Mouse (Mus musculus) stomach, postnatal 0 days (tissue): ENCODE results near the gene Nkapd1. TPM values are rescaled to one million over a fixed set of nuclear protein-coding genes. Genes with fewer than 3 reads are reported as not detected.

Experiments
- ATAC-seq: fragments of 200-750 bp; cut with Nextera tagmentation; 2 replicates; pipeline ENCODE4 v1.8.0; 2017; ENCODE audit not compliant: low FRiP score, low TSS enrichment
- DNase-seq: peaks from one replicate; pipeline ENCODE4 v3.0.0-alpha.2; 2016; ENCODE audit warnings: low spot score
- H3K27ac ChIP-seq: fragments of 300-500 bp; sonication (generic); replicated peaks from 2 replicates; pipeline ENCODE4 v1.5.1; 2014; ENCODE audit warnings: mild to moderate bottlenecking, control low read depth
- H3K27me3 ChIP-seq: fragments of 300-500 bp; sonication (generic); 2 replicates; pipeline ENCODE4 v1.6.1; 2014; ENCODE audit warnings: low read length; ENCODE audit not compliant: control insufficient read depth, insufficient read depth
- H3K36me3 ChIP-seq: fragments of 300-500 bp; sonication (generic); 2 replicates; pipeline ENCODE4 v1.6.1; 2014; ENCODE audit warnings: low read length, mixed read lengths; ENCODE audit not compliant: control insufficient read depth, insufficient read depth
- H3K4me1 ChIP-seq: fragments of 300-500 bp; sonication (generic); replicated peaks from 2 replicates; pipeline ENCODE4 v1.6.1; 2014; ENCODE audit warnings: antibody characterized with exemption; ENCODE audit not compliant: control insufficient read depth, insufficient read depth
- H3K4me2 ChIP-seq: fragments of 300-500 bp; sonication (generic); replicated peaks from 2 replicates; pipeline ENCODE4 v1.6.1; 2014; ENCODE audit warnings: low read depth, mild to moderate bottlenecking, control low read depth, moderate library complexity
- H3K4me3 ChIP-seq: fragments of 300-500 bp; sonication (generic); 2 replicates; pipeline ENCODE4 v1.5.1; 2014; ENCODE audit warnings: low read depth, low read length, control low read depth
- H3K9ac ChIP-seq: fragments of 300-500 bp; sonication (generic); 2 replicates; pipeline ENCODE4 v1.6.1; 2014; ENCODE audit warnings: mild to moderate bottlenecking, low read length, control low read depth, mixed read lengths
- H3K9me3 ChIP-seq: fragments of 300-500 bp; sonication (generic); 2 replicates; pipeline ENCODE4 v1.6.1; 2016; ENCODE audit warnings: low read length; ENCODE audit not compliant: control insufficient read depth
- CTCF ChIP-seq: IDR thresholded peaks from 2 replicates; pipeline ENCODE4 v1.5.1; 2016; ENCODE audit warnings: antibody characterized with exemption, low read depth, mild to moderate bottlenecking, moderate library complexity
- EP300 ChIP-seq: optimal IDR thresholded peaks from 2 replicates; pipeline ENCODE3; 2016; ENCODE audit warnings: antibody characterized with exemption
- WGBS: fragments of 180-500 bp; shearing (Covaris S2); extraction: QIAGEN DNeasy Blood & Tissue Kit; methylation state at CpG from one replicate; pipeline ENCODE4 v1.1.7; 2014; 5-methylcytosine and 5-hydroxymethylcytosine counted together
- polyA plus RNA-seq: library from polyadenylated mRNA; unstranded; fragments of >200 nt; fragmentation: Nextera tagmentation; extraction: Ambion mirVana; gene quantifications from 2 replicates; pipeline ENCODE4 v1.2.1, GENCODE M21; 2015

The Nkapd1 gene
- polyA plus RNA-seq, 1 experiment from 2014 or later: 16.1 TPM

- no peak overlapping the region for H3K4me2 ChIP-seq
- peaks cover 21% of the 10 kb centered on the region for H3K36me3 ChIP-seq
- DNase-seq: peak; percentile 68
- H3K27ac ChIP-seq: peak overlapping the region; percentile 86
- 61% methylated on average over 12 of the region's 12 CpGs for WGBS
- H3K4me3 ChIP-seq: no peak overlapping the region
- H3K27me3 ChIP-seq: no peaks in the 10 kb centered on the region
- no peak overlapping the region for H3K9ac ChIP-seq
- ATAC-seq: peak; percentile 87
- no peaks in the 10 kb centered on the region for H3K9me3 ChIP-seq
- TF ChIP-seq CTCF: no peak
- no peak for TF ChIP-seq EP300
- H3K4me1 ChIP-seq: no peaks in the 10 kb centered on the region
These were observed 22.4 kb downstream of the Nkapd1 start for GRCm38 (mm10) chr9:50594794-50595417.

DNA sequence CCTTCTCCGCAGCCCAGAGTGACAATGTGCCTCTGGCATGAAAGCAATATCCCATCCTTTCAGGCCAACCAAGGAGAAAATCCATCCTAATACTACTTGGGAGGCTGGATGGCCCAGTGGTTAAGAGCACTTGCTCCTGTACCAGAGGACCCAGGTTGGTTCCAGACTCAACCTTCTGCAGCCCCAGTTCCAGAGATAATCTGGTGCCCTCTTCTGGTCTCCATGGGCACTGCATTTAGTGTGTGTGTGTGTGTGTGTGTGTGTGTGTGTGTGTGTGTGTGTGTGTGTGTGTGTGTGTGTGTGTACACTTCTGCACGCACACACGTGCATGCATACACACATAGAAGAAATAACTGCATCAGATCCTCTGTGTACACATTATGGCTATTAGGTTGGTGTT is 23.7 kb downstream of the Nkapd1 start:
- TF ChIP-seq CTCF (peak; percentile 75), EP300 (no peak)
- Histone ChIP-seq H3K4me3 (no peak overlapping the region), H3K27ac (no peak overlapping the region), H3K27me3 (no peaks in the 10 kb centered on the region), H3K9me3 (no peaks in the 10 kb centered on the region), H3K4me1 (no peaks in the 10 kb centered on the region), H3K9ac (no peak overlapping the region), H3K4me2 (no peak overlapping the region), H3K36me3 (peaks cover 14% of the 10 kb centered on the region)
- WGBS: 56% methylated on average over 3 of the region's 3 CpGs
- DNase-seq (peak; percentile 61), ATAC-seq (no peak)

GRCm38 (mm10) chr9:50592955-50593354 is 24.3 kb downstream of the Nkapd1 start:
- no peaks in the 10 kb centered on the region for H3K27me3 ChIP-seq
- no peak for TF ChIP-seq EP300
- TF ChIP-seq CTCF: no peak
- ATAC-seq: peak; percentile 31
- no peak overlapping the region for H3K9ac ChIP-seq
- H3K4me3 ChIP-seq: no peak overlapping the region
- no peak for DNase-seq
- WGBS: 84% methylated on average over 9 of the region's 9 CpGs
- H3K36me3 ChIP-seq: peaks cover 9% of the 10 kb centered on the region; the same call in 1 of the 2 replicates
- H3K4me2 ChIP-seq: no peak overlapping the region
- H3K9me3 ChIP-seq: no peaks in the 10 kb centered on the region
- no peak overlapping the region for H3K27ac ChIP-seq
- H3K4me1 ChIP-seq: no peaks in the 10 kb centered on the region

GRCm38 (mm10) chr9:50590856-50591518 is 26.3 kb downstream of the Nkapd1 start:
- no peak overlapping the region for H3K9ac ChIP-seq
- WGBS: 60% methylated on average over 10 of the region's 10 CpGs
- TF ChIP-seq CTCF (no peak), EP300 (no peak)
- no peak overlapping the region for H3K4me2 ChIP-seq
- DNase-seq (no peak), ATAC-seq (peak; percentile 38)
- H3K9me3 ChIP-seq: no peaks in the 10 kb centered on the region
- H3K4me3 ChIP-seq: no peak overlapping the region
- H3K27ac ChIP-seq: peak overlapping the region; percentile 49
- H3K4me1 ChIP-seq: no peaks in the 10 kb centered on the region
- H3K36me3 ChIP-seq: no peaks in the 10 kb centered on the region
- no peaks in the 10 kb centered on the region for H3K27me3 ChIP-seq

DNA sequence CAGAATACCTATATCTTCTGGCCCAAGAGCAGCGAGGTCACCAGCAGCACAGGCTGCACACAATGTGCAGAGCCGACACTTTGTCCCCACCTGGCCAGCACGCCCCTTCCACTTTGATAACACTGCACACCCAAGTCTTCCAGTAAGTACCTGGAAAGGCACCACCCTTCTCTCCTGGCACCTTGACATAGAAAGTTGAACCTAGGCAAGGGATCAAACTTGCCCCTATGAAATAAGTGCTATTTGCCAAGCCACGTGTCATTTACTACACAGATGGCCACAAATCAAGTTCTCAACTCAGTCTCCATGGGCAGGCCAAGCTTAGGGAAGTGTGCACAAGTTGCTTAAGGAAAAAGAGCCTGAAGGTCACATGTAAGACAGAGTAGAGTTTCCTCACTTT is 30.3 kb downstream of the Nkapd1 start:
- TF ChIP-seq CTCF (no peak), EP300 (no peak)
- peak overlapping the region; percentile 1; the same call in 1 of the 2 replicates for H3K27ac ChIP-seq
- H3K9ac ChIP-seq: no peak overlapping the region
- no peaks in the 10 kb centered on the region for H3K4me1 ChIP-seq
- peak; percentile 79 for ATAC-seq
- no peaks in the 10 kb centered on the region for H3K27me3 ChIP-seq
- H3K4me2 ChIP-seq: no peak overlapping the region
- H3K9me3 ChIP-seq: no peaks in the 10 kb centered on the region
- H3K36me3 ChIP-seq: no peaks in the 10 kb centered on the region
- peak; percentile 70 for DNase-seq
- no peak overlapping the region for H3K4me3 ChIP-seq
- WGBS: 45% methylated on average over 4 of the region's 4 CpGs

- Histone ChIP-seq H3K4me1 (no peaks in the 10 kb centered on the region), H3K27me3 (no peaks in the 10 kb centered on the region), H3K27ac (no peak overlapping the region), H3K4me3 (no peak overlapping the region), H3K9ac (no peak overlapping the region), H3K9me3 (no peaks in the 10 kb centered on the region), H3K36me3 (no peaks in the 10 kb centered on the region), H3K4me2 (no peak overlapping the region)
- WGBS: 68% methylated on average over 6 of the region's 6 CpGs
- ATAC-seq (no peak), DNase-seq (no peak)
- TF ChIP-seq CTCF (no peak), EP300 (no peak)
These were observed 32.0 kb downstream of the Nkapd1 start for GRCm38 (mm10) chr9:50585145-50585818.
